Mouse (Mus musculus) frontal cortex, adult 2 months (tissue): ENCODE measurements around the gene Ogdh. TPM values are rescaled to one million over a fixed set of nuclear protein-coding genes. Genes with fewer than 3 reads are reported as not detected.

ENCODE experiments used
- DNase-seq, 2 experiments: peaks; one replicate each; pipeline ENCODE4 v3.0.0; 2022; ENCODE audit warnings: low spot score in 1 of 2; ENCODE audit errors: extremely low spot score in 1 of 2
- polyA plus RNA-seq: library from polyadenylated mRNA; depleted of rRNA; stranded (reverse); fragments of >200 nt; gene quantifications from 2 replicates; pipeline ENCODE4 v1.2.3, GENCODE M21; 2012; rRNA removed

The Ogdh gene
- polyA plus RNA-seq, 1 experiment, result 145 TPM

DNA sequence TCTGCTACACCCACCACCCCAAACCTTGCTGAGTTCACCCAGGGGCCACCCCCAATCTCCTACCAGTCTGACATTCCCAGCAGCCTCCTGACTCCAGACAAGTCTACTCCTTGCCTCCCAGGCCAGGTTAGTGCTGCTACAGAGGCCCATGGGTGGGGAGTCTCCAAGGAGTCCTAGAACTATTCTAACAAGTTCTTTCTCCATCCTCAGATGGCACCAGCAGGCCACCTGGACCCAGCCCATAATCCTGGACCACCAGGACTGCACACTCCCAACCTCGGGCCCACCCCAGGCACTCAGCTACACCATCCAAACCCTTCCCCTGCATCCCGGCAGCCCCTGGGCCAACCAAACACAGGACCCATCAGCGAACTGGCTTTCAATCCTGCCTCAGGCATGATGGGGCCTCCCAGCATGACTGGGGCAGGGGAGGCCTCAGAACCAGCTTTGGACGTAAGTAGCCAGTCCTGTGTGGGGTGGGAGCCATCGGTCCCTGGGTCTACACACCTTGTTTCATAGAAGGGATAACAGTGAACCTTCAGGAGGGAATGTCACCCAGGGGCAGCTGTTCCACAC lies 112.5 kb downstream of the Ogdh start:
- no peak for DNase-seq

GRCm38 (mm10) chr11:6404699-6405566 lies 113.5 kb downstream of the Ogdh start:
- no peak for DNase-seq

- DNase-seq, result peak in 1 of 2 experiments; percentile 63
Measured at GRCm38 (mm10) chr11:6405591-6406081, 114.2 kb downstream of the Ogdh start.

Other genes with a start within 250 kb of the Ogdh start
- 594 and 605 TPM in 2 replicates for gene Camk2b, start 225.3 kb upstream of the Ogdh start, polyA plus RNA-seq
- 0.27 TPM in 1 of 2 replicates, not detected in the other for gene A730071L15Rik, start 91.6 kb upstream of the Ogdh start, polyA plus RNA-seq
- 96.6 and 104 TPM in 2 replicates for gene Nudcd3, start 91.2 kb upstream of the Ogdh start, polyA plus RNA-seq
- gene Npc1l1, start 61.5 kb upstream of the Ogdh start, polyA plus RNA-seq, result 1.2 and 1.4 TPM in 2 replicates
- gene Ddx56, start 23.9 kb upstream of the Ogdh start, polyA plus RNA-seq, result 42.4 and 45.9 TPM in 2 replicates
- 126 and 128 TPM in 2 replicates for gene Tmed4, start 16.8 kb upstream of the Ogdh start, polyA plus RNA-seq
- gene Zmiz2, start 97.4 kb downstream of the Ogdh start, polyA plus RNA-seq, result 119 and 134 TPM in 2 replicates
- gene Ppia, start 123.8 kb downstream of the Ogdh start, polyA plus RNA-seq, result 2,434 and 2,505 TPM in 2 replicates
- 75.0 and 80.7 TPM in 2 replicates for gene H2afv, start 152.8 kb downstream of the Ogdh start, polyA plus RNA-seq
- 102 and 103 TPM in 2 replicates for gene Purb, start 184.3 kb downstream of the Ogdh start, polyA plus RNA-seq
- 0.80 and 0.96 TPM in 2 replicates for gene Myo1g, start 229.3 kb downstream of the Ogdh start, polyA plus RNA-seq